Mouse (Mus musculus): Measurements from ENCODE around the gene Slc26a11.

The Slc26a11 gene

DNA sequence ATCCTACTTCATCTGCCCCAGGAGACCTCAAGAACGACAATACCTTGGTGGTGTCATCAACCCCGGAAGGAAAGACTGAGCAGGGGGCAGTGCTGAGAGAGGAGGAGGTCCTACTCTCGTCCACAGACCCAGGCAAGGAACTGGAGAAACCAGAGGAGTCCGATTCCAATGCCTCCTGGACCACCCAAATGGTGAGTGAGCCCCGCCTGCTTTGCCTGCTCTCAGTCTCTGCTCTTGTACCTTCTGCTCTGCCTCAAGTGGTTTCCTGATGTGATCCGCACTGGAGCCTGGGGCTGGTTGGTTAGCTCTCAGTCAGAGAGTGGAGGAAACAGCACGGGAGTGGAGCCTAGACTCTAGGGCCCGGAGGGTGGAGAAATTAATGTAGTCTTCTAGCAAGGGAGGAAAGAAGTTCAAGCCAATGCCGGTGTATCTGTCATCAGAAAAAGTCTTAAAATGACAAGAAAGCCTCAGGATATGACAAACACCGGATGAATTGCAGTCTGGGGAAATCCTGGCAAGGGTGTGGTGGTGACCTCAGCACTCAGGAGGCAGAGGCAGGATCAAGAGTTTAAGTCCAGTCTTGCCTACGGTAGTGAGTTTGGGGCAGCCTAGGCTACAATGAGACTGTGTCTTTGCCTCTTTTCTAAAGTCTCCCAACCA, 47.3 kb downstream of the Slc26a11 start:
- no peak for DNase-seq (ENCODE audit: low read depth, low spot score)

DNA sequence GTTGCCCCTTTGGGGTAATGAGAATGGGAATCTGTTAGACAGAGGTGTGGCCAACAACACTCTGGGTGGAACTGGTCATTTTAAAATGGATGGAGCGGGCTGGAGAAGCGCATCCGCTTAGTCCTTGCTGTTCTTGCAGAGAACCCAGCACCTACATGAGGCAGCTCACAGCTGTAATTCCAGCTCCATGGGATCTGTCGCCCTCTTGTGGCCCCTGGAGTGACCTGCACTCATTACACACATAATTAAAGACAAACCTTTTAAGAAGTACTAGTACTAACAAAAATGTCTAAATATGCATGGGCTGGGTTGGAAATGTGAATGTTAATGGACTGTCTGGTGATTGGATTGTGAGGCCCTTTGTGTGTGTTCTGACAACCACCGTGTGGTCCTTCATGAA, 49.3 kb downstream of the Slc26a11 start:
- peak; percentile 54 for DNase-seq (ENCODE audit: low read depth, low spot score)

DNA sequence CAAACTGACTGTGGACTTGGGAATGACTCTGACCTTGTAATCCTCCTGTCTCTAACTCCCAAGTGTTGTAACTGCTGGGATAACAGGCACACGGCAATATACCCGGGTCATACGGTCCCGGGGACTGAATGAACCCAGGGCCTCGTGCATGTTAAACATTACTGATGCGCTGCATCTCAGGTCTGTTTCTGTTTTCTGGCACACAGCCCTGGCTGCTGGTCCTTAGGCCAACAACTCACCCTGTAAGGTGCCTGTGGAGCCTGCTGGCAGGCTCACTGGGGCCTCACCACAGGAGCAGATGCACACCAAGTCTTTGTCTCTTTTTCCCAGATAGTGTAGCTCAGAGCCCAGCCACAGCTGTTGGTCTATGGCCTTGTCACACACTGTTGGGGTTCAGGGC, 52.0 kb downstream of the Slc26a11 start:
- no peak for DNase-seq (ENCODE audit: low read depth, low spot score)

DNA sequence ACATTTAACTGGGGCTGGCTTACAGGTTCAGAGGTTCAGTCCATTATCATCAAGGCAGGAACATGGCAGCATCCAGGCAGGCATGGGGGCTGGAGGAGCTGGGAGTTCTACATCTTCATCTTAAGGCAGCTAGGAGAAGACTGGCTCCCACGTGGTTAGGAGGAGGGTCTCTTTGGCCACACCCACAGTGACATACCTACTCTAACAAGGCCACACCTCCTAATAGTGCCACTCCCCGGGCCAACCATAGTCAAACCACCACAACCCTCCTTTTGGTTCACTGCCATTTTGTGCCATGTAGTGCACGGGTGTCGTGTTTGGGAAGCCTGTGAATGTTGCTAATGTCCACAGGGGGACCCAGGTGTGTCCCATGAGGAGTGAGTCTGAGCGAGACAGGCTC, 52.6 kb downstream of the Slc26a11 start:
- DNase-seq (ENCODE audit: low read depth, low spot score) = no peak

DNA sequence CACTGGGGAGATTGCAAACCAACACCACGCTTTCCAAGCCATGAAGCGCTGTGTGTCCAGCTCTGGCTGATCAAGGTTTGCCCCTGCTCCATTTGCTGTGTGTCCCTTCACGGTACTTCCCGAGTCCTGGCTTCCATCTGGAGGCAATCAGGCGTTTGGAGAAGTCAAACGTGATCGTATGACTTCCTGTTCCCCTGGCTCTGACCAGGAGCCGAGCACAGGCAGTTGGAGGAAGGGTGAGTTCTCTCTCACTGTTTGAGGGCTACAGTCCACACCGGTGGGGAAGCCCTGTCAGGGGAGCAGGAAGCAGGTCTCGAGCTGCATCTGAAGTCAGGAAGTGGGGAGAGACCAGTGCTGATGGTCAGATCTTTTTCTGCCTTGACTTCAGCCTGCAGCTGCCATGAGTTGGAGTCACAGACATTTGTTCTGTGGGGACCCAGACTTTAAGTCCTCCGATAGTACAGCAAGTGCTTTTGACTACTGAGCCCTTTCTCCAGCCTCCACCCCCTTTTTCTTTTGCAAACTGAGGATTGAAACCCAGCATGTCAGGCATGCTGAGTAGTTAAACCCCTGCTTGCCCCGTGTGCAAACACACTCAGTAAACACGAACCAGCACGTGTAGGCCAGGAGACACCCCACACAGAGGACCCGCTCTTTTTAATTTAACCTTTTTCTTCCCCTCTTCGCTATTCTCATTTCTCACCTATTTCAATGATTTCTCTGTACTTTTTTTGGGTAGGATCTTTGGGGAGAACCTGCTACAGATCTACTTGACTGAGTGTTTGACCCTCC, 64.2 kb downstream of the Slc26a11 start:
- DNase-seq (ENCODE audit: low read depth, low spot score) = peak; percentile 51

DNA sequence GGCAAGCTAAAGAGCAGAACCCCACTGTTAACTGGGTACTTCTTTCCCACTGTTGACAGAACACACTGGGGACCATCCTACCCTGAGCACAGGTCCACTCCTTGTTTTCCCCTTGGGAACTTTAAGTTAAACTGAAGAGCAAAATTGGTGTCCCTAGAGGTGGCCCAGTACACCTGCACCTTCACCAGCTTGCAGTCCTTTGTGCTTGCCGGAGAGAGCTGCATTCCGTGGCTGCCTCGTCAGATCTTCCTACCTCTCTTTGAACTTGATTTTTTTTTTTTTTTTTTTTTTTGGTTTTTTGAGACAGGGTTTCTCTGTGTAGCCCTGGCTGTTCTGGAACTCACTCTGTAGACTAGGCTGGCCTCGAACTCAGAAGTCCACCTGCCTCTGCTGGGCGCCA, 65.1 kb downstream of the Slc26a11 start:
- no peak for DNase-seq (ENCODE audit: low read depth, low spot score)

DNA sequence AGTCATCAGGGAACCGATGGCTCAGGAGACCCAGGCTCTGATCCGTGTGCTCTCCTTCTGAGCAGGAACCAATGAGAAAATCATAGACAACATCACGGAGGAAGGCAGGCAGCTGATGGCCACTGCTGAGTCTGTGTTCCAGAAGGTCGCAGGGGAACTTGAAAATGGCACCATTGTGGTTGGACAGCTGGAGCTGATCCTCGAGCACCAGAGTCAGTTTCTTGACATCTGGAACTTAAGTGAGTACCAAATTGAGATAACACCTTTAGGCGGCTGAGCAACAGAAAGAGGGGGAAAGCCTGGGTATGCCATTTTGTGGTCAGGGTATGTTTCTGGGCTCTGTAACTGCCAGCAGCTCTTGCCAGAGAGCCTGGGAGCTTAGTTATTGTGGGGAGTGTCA, 72.1 kb downstream of the Slc26a11 start:
- no peak for DNase-seq (ENCODE audit: low read depth, low spot score)

DNA sequence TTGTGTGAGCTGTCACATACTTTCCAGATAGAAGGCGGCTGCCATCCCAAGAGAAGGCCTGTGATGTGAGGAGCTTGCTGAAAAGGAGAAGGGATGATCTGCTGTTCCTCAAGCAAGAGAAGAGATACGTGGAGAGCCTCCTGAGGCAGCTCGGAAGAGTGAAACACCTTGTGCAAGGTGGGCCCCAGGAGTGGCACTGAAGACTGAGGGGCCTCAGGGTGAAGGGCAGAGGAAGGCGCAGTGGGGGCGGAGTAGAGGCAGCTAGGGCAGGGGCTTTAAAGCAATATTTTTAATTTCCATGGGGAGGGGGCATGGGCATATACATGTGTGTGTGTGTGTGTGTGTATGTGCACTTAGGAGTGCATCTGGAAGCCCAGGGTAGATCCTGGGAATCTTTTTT, 72.6 kb downstream of the Slc26a11 start:
- no peak for DNase-seq (ENCODE audit: low read depth, low spot score)

DNA sequence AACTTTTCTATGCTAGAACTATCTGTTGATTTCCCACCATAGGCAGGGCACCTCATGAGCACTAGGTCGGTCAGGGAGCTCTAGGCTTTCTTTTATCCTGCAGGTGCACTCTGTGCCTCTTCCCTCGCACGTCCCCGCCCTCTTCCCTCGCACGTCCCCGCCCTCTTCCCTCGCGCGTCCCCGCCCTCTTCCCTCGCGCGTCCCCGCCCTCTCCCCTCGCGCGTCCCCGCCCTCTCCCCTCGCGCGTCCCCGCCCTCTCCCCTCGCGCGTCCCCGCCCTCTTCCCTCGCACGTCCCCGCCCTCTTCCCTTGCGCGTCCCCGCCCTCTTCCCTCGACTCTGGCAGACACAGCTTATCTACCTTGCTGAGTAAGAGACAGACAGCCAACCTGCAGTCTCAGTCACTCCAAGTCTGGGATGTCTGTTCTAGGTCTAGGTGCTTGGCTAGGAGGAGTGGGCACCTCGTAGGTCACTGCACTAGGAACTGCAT, 73.3 kb downstream of the Slc26a11 start:
- peak; percentile 39 for DNase-seq (ENCODE audit: low read depth, low spot score)

Measured in forelimb bud, embryonic 11.5 days (tissue).